Mouse (Mus musculus): ENCODE measurements at regions not wholly inside any gene's neighbourhood (a gene's known extent, or its start where the extent isn't known, plus 50 kb on each side); places are given as distances from the start of the nearest gene placed in this dataset.

DNA sequence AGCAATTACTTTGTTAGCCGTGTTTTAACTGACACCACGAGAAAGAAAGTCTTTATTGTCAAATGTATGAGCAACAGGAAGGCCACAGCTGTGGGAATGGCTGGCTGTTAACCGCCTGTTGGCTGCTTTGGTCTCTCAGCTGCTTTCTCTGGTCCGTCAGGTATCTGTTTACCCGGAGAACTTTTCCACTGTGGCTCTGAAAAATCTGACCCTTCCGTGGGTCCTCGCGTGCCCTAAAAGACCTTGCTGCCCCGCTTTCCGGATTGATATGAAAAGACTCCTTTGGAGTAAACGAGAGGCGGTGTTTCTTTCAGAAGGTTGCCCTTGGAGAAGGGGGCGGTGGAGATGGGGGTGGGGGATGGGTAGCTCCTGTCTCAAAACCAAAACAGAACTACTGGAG, 75.9 kb downstream of the Sox14 start:
- DNase-seq (ENCODE audit: low read depth, low spot score), result peak; percentile 5

DNA sequence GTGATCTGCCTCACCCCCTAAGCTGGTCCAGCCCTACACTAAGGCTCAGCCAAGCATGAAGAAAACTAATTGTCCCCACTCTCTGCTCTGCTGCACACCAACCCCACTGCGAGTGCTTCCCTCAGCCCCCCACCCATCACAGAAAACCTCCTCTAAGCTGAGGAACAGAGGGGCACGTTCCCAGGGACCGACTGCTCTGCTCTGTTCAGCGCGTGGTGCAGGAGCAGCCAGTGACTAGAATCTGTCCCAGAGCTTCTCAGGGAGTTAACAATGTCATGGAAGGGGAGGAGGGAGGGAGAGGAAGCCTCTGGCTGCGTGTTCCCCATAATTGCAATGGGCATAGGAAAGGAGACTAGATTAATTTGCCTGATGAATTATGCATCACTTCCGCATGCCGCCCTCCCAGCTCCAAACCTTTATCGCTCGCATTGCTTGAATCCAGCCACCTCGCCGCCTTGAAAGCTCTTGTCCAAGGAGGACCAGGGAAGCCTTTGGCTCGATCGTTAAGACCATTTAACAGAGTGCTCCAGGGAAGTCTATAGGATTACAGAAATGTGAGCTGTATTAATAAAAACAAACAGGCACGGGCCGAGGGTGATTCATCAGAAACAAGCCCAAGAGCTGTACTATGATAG, 76.5 kb downstream of the Sox14 start:
- DNase-seq (ENCODE audit: low read depth, low spot score), result peak; percentile 20

DNA sequence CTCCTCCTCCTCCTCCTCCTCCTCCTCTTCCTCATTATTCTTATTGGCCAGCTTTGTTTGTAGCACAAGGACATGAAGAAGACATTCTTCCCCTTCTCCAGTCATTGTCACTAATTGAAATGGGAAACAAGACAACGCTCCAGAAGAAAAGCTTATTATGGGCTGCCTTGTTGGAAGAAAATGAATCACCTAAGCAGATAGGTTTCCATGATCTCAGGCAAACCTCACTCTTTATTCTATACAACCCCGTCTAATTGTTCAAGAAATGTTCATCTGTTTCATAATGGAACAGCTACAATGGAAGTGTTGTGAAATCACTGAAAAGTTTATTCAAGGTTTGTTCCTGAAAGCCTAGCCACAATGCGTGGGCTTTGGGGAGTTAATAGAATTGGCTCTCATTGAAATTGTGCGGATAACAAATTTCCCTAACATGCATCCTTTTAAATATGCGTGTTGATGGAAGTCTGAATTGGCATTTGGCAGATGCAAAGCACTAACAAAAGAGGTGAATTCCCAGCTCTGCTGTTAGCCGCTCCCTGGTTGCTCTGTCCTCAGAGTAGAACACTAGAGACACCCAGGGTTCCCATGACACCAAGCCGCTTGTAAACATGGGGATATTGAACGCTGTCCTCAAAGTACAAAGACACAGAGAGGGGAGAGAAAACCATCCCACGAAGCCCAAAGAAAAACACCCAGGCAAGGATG, 78.8 kb downstream of the Sox14 start:
- no peak for DNase-seq (ENCODE audit: low read depth, low spot score)

DNA sequence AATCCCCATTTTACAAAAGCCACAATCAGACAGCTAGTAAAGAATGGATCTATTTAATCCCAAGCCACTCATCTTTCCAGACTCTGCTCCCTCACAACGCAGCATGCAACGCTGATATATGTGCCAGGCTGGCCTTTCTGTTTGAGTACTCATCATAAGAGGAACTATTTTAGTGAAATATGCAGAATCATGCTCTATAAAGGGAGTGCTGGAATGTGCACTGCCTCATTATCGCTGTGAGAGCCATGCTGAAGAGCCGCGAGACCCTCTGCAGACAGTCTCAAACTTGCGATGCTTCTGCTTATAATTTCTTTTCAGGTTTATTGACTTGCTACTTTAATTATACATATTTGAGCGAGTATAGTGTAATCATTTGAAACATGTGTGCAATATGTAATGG, 75.6 kb upstream of the Cldn18 start:
- no peak for DNase-seq (ENCODE audit: low read depth, low spot score)

DNA sequence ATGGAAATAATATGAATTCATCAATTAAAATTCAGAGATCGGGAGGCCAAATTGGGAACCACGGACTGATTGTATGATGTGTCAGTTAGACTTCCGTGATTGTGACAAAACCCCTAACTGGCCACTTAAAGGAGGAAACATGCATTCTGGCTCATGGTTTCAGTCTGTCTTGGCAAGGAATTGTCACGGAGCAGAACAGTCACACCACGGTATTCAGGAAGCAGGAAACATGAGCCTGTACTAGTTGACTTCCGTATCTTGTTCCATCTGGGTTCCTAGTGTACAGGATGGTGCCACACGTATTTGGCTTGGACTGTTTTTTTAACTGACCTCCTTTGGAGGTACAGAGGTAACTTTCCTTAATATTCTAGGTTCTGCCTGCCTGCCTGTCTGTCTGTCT, 69.8 kb upstream of the Cldn18 start:
- no peak for DNase-seq (ENCODE audit: low read depth, low spot score)

DNA sequence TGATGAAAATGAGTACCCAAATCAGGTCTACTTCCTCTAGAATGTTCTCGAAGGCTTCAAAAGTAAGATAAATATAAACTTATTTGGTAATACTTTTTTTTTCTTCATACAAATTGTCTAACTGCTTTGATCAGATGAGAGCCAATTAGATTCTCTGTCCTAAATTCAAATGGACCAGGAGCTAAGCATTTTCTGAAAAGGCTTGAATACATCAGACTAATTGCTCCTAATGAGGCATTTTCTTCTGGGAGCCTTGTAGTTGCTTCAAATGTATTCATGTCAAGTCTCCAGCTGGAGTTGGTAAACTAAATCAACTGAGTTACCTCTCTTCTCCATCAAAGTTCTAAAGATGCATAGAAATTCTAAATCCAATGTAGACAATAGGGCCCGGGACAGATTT, 66.1 kb upstream of the Cldn18 start:
- no peak for DNase-seq (ENCODE audit: low read depth, low spot score)

DNA sequence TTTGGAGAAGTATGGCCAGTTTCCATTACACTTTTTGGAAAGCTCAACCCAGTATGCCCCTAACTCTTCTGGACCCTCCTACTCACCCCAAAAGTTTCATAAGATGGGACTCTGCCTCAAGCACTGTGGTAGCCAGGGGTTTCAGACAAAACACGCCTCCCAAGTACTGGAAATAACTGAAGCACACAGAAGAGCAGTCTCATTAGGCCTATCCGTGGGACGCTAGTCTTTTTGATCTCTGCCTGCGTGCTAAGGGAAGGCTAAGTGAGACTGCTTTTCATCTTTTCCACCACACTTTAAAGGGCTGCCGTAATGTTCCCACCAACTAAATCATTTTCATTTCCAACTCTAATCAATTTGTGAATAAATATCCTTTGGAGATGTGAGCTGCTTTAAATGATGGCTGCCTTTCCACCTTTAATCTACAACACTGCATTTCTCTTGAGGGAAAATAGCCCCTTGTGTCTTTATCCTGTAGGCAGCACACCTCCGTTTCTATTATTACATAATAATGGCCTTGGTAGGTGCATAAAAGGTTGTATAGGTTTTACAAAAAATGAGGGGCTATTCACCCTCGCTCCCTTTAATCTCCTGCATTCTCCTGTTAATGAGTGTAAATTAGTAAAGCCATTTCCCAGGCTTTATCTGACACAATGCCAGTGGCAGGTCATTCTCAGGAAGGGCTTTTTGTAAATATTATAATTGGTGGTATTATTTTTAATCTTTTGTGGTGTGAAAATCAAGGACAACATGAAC, 65.5 kb upstream of the Cldn18 start:
- no peak for DNase-seq (ENCODE audit: low read depth, low spot score)

DNA sequence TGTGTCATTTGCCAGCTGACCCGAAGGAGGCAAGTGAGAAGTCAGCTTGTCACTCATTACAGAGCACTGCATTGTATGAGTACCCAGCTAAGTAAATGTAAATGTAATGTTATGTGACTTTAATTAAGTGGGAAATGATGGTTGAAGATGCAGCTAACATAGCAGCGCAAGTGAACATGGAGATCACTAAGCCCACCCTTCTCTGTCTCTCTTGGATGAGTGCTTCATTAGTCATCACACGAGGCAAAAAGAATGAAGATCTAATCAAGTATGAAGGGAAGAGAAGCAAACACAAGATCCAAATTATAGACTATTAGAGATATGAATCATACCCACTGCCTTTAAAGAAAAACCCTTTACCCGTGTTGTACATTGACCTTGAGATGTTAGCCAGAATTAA, 61.8 kb upstream of the Cldn18 start:
- DNase-seq (ENCODE audit: low read depth, low spot score), result no peak

DNA sequence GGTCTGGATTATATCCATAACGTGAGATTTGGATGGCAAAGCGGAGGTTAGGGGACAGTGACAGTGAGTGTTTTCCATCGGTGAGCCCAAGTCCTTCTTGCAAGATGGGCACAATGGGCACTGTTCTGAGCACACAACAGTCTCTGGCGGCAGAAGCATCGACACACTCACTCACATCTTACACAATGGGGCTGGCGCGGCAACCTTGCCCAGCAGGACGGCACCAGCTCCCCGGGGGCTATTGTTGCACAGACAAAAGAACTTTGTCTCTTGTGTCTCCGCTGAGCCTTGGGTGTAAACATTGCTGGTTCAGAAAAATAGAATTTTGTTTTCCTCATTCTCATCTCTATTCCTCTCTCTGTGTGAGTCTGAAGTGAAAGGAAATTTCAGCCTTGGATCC, 53.6 kb upstream of the Cldn18 start:
- no peak for DNase-seq (ENCODE audit: low read depth, low spot score)
